8 mouse cellular contexts compared by ENCODE assay signal in genomic region chr10:86778398-86779116, GRCm38 (mm10). TPM values are rescaled to one million over a fixed set of nuclear protein-coding genes. Genes with fewer than 3 reads are reported as not detected.
DNase-seq lines count a peak whose midpoint lies in the region; ATAC-seq and TF ChIP-seq lines count a peak whose summit lies in the region.

Nt5dc3 (plus strand) TSS chr10:86779005.

- peak; percentile 93 to 95 for DNase-seq in CD8-positive naive resting alpha-beta T cell, adult 2 months (ENCODE audit: low read depth in 2 of 2, low spot score in 2 of 2)
- DNase-seq in c-Kit-positive CD71-negative TER-119-negative erythroid progenitor cells, embryonic 14.5 days (ENCODE audit: low read depth): peak; percentile 89
- peak; percentile 97 for DNase-seq in forebrain, embryonic 10.5 days (ENCODE audit: extremely low spot score, low spot score)
- DNase-seq in kidney, postnatal 25 days: peak; percentile 98 to 99
- peak; percentile 84 to 89 (median 87) for DNase-seq in liver, embryonic 14.5 days (ENCODE audit: low read depth in 3 of 3, low spot score in 3 of 3)
- DNase-seq in neural tube, embryonic 11.5 days (ENCODE audit: low spot score): peak; percentile 96
- peak; percentile 99 for DNase-seq in stomach, postnatal 0 days (ENCODE audit: low spot score)

- ATAC-seq in heart, embryonic 15.5 days (replicated peaks; ENCODE audit: insufficient number of reproducible peaks, insufficient read depth, low FRiP score, low read depth): peak; percentile 93
- ATAC-seq in liver, embryonic 14.5 days (ENCODE audit: insufficient read depth): peak; percentile 94
- peak; percentile 95 for ATAC-seq in neural tube, embryonic 11.5 days (ENCODE audit: insufficient read depth, low FRiP score, low TSS enrichment)
- ATAC-seq in stomach, postnatal 0 days (ENCODE audit: low FRiP score, low TSS enrichment): peak; percentile 97

- peak within 1 kb of the TSS; percentile 90 for H3K27ac ChIP-seq in forebrain, embryonic 10.5 days
- peak within 1 kb of the TSS; percentile 93 for H3K27ac ChIP-seq in heart, embryonic 15.5 days
- H3K27ac ChIP-seq in liver, embryonic 14.5 days: no peak within 1 kb of the TSS; the same call in 1 of the 2 replicates
- 0 out of 2 replicates have a peak within 1 kb of the TSS, but pooled peaks have one; percentile 3 for H3K27ac ChIP-seq in neural tube, embryonic 11.5 days (ENCODE audit: low read depth, low read length)
- H3K27ac ChIP-seq in stomach, postnatal 0 days (replicated peaks): peak within 1 kb of the TSS; percentile 87

- H3K4me2 ChIP-seq in heart, embryonic 15.5 days: peak within 1 kb of the TSS; percentile 95
- H3K4me2 ChIP-seq in liver, embryonic 14.5 days (ENCODE audit: low read depth): peak within 1 kb of the TSS; percentile 96
- H3K4me2 ChIP-seq in neural tube, embryonic 11.5 days (ENCODE audit: low read depth): peak within 1 kb of the TSS; percentile 99
- H3K4me2 ChIP-seq in stomach, postnatal 0 days (replicated peaks; ENCODE audit: low read depth): peak within 1 kb of the TSS; percentile 100

- no peaks in the 10 kb centered on the region for H3K36me3 ChIP-seq in forebrain, embryonic 10.5 days (replicated peaks)
- no peaks in the 10 kb centered on the region for H3K36me3 ChIP-seq in heart, embryonic 15.5 days
- no peaks in the 10 kb centered on the region for H3K36me3 ChIP-seq in liver, embryonic 14.5 days (replicated peaks; ENCODE audit: control insufficient read depth, insufficient read depth, low read depth)
- H3K36me3 ChIP-seq in neural tube, embryonic 11.5 days (ENCODE audit: control insufficient read depth, insufficient read depth, low read length): no peaks in the 10 kb centered on the region
- no peaks in the 10 kb centered on the region for H3K36me3 ChIP-seq in stomach, postnatal 0 days (ENCODE audit: control insufficient read depth, insufficient read depth, low read length)

- H3K9me3 ChIP-seq in forebrain, embryonic 10.5 days: no peaks in the 10 kb centered on the region
- H3K9me3 ChIP-seq in heart, embryonic 15.5 days (replicated peaks): no peaks in the 10 kb centered on the region
- no peaks in the 10 kb centered on the region for H3K9me3 ChIP-seq in liver, embryonic 14.5 days (ENCODE audit: control insufficient read depth, low read length)
- H3K9me3 ChIP-seq in neural tube, embryonic 11.5 days (ENCODE audit: control insufficient read depth, low read length): no peaks in the 10 kb centered on the region
- no peaks in the 10 kb centered on the region for H3K9me3 ChIP-seq in stomach, postnatal 0 days (ENCODE audit: control insufficient read depth, low read length)

- TF ChIP-seq CTCF in liver, embryonic 14.5 days (IDR thresholded peaks at IDR 0.05; ENCODE audit: low read depth): no peak
- TF ChIP-seq CTCF in stomach, postnatal 0 days (IDR thresholded peaks at IDR 0.05; ENCODE audit: low read depth): no peak

- peaks cover 27% of the 10 kb centered on the region for H3K27me3 ChIP-seq in forebrain, embryonic 10.5 days (ENCODE audit: poor library complexity, severe bottlenecking)
- H3K27me3 ChIP-seq in heart, embryonic 15.5 days: no peaks in the 10 kb centered on the region
- H3K27me3 ChIP-seq in liver, embryonic 14.5 days (ENCODE audit: control insufficient read depth, insufficient read depth, low read length): no peaks in the 10 kb centered on the region
- H3K27me3 ChIP-seq in neural tube, embryonic 11.5 days (ENCODE audit: control insufficient read depth, insufficient read depth, low read length): peaks cover 12% of the 10 kb centered on the region
- no peaks in the 10 kb centered on the region for H3K27me3 ChIP-seq in stomach, postnatal 0 days (ENCODE audit: control insufficient read depth, insufficient read depth, low read length)

- peak within 1 kb of the TSS; percentile 90 for H3K9ac ChIP-seq in heart, embryonic 15.5 days
- H3K9ac ChIP-seq in liver, embryonic 14.5 days (replicated peaks): peak within 1 kb of the TSS; percentile 55
- H3K9ac ChIP-seq in neural tube, embryonic 11.5 days (ENCODE audit: low read length): peak within 1 kb of the TSS; percentile 55
- H3K9ac ChIP-seq in stomach, postnatal 0 days (ENCODE audit: low read length): peak within 1 kb of the TSS; percentile 76

- H3K4me3 ChIP-seq in forebrain, embryonic 10.5 days: peak within 1 kb of the TSS; percentile 79
- H3K4me3 ChIP-seq in heart, embryonic 15.5 days: peak within 1 kb of the TSS; percentile 80
- peak within 1 kb of the TSS; percentile 70 to 71 for H3K4me3 ChIP-seq in liver, embryonic 14.5 days (ENCODE audit: insufficient read depth in 1 of 2, low read depth in 2 of 2, low read length in 2 of 2)
- peak within 1 kb of the TSS; percentile 51 for H3K4me3 ChIP-seq in neural tube, embryonic 11.5 days (ENCODE audit: low read depth, low read length)
- H3K4me3 ChIP-seq in stomach, postnatal 0 days (ENCODE audit: low read depth, low read length): peak within 1 kb of the TSS; percentile 76

- peaks cover 53% of the 10 kb centered on the region for H3K4me1 ChIP-seq in forebrain, embryonic 10.5 days
- peaks cover 46% of the 10 kb centered on the region for H3K4me1 ChIP-seq in heart, embryonic 15.5 days (replicated peaks)
- H3K4me1 ChIP-seq in liver, embryonic 14.5 days (replicated peaks; ENCODE audit: control insufficient read depth in 2 of 2, insufficient read depth in 2 of 2, low read length in 1 of 2): peaks cover 14 to 15% of the 10 kb centered on the region in 2 experiments
- peaks cover 8% of the 10 kb centered on the region for H3K4me1 ChIP-seq in neural tube, embryonic 11.5 days (ENCODE audit: control insufficient read depth, insufficient read depth, low read length)
- 0 out of 2 replicates have a peak, but pooled peaks cover 2% of the 10 kb centered on the region for H3K4me1 ChIP-seq in stomach, postnatal 0 days (replicated peaks; ENCODE audit: control insufficient read depth, insufficient read depth)

- TF ChIP-seq EP300 in liver, embryonic 14.5 days (IDR thresholded peaks at IDR 0.05; ENCODE audit: low read depth): no peak
- TF ChIP-seq EP300 in stomach, postnatal 0 days (optimal IDR thresholded peaks at IDR 0.05): peak; percentile 58

- WGBS in forebrain, embryonic 10.5 days: under 1% methylated on average over 44 of the region's 44 CpGs
- under 1% methylated on average over 43 of the region's 44 CpGs for WGBS in heart, embryonic 15.5 days
- WGBS in liver, embryonic 14.5 days (ENCODE audit: insufficient replicate concordance): under 1% methylated on average over 42 of the region's 44 CpGs
- WGBS in neural tube, embryonic 11.5 days: under 1% methylated on average over 44 of the region's 44 CpGs
- WGBS in stomach, postnatal 0 days: 1% methylated on average over 44 of the region's 44 CpGs

RNA-seq across cellular contexts. Expression of gene Nt5dc3, which starts in this region (rescaled TPM):
- polyA plus RNA-seq in forebrain, embryonic 10.5 days (2016; fragmentation: Nextera tagmentation; extraction: Ambion mirVana): 0.62 and 1.0 TPM in 2 replicates
- polyA plus RNA-seq in heart, embryonic 15.5 days (2015; fragmentation: Nextera tagmentation; extraction: Ambion mirVana): 3.2 and 3.4 TPM in 2 replicates
- polyA plus RNA-seq in liver, embryonic 14.5 days (2012; rRNA removed): 0.89 and 0.95 TPM in 2 replicates
- polyA plus RNA-seq in liver, embryonic 14.5 days (2014; fragmentation: Nextera tagmentation; extraction: Ambion mirVana): 0.33 and 0.46 TPM in 2 replicates
- polyA plus RNA-seq in neural tube, embryonic 11.5 days (2014; fragmentation: Nextera tagmentation; extraction: Ambion mirVana): 2.2 and 2.6 TPM in 2 replicates
- polyA plus RNA-seq in stomach, postnatal 0 days (2015; fragmentation: Nextera tagmentation; extraction: Ambion mirVana): 1.2 TPM in 2 replicates

Comparison
In these comparisons a context has a peak if more than half of its experiments do, and no peak if none do; other contexts are left out.
1. Peak in DNase-seq, ATAC-seq, H3K4me3 ChIP-seq, H3K9ac ChIP-seq and H3K4me2 ChIP-seq in liver, embryonic 14.5 days; RNA of the gene not detected or under 1 TPM.